Mouse (Mus musculus): ENCODE measurements around the gene Mab21l1. TPM values are rescaled to one million over a fixed set of nuclear protein-coding genes. Genes with fewer than 3 reads are reported as not detected.
A peak's percentile ranks its signal among the peaks of the same experiment; 100 is the strongest.

The Mab21l1 gene
- polyA plus RNA-seq, 1 experiment from 2014 or later, result 85.1 TPM

DNA sequence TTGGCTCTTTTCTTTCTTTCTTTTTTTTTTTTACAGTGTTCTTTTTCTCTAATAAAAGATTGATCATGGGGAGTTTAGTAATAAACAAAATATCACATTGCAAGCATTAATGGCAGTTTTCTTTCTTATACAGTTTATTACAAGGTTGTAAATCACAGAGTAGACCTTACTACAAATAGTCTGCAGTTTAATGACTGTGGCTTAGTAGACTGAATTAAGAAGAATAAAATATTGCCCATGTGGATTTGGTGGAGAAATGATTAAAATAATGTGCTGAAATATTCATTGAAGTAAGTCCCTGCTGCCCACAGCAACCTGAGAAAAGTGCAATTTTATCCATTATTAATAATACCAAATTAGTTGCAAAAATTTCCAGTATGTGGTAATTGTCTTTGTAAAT, 37.3 kb downstream of the Mab21l1 start:
- Histone ChIP-seq H3K4me2 (no peak overlapping the region), H3K9me3 (replicated peaks) (no peaks in the 10 kb centered on the region), H3K36me3 (peaks cover 4% of the 10 kb centered on the region; the same call in 1 of the 2 replicates), H3K9ac (replicated peaks) (no peak overlapping the region), H3K4me1 (peaks cover 4% of the 10 kb centered on the region; the same call in 1 of the 2 replicates), H3K27ac (replicated peaks) (no peak overlapping the region), H3K27me3 (replicated peaks) (no peaks in the 10 kb centered on the region), H3K4me3 (replicated peaks) (no peak overlapping the region)
- ATAC-seq (ENCODE audit: low FRiP score), result peak; percentile 53; the same call in 1 of the 2 replicates

- 37% methylated on average over 3 of the region's 3 CpGs for WGBS
- no peak overlapping the region for H3K9ac ChIP-seq (replicated peaks)
- no peaks in the 10 kb centered on the region for H3K36me3 ChIP-seq
- no peak for ATAC-seq (ENCODE audit: low FRiP score)
- H3K9me3 ChIP-seq (replicated peaks), result no peaks in the 10 kb centered on the region
- H3K4me3 ChIP-seq (replicated peaks), result no peak overlapping the region
- H3K4me1 ChIP-seq, result peaks cover 11% of the 10 kb centered on the region
- H3K27ac ChIP-seq (replicated peaks), result no peak overlapping the region
- no peaks in the 10 kb centered on the region for H3K27me3 ChIP-seq (replicated peaks)
- no peak overlapping the region for H3K4me2 ChIP-seq
These were observed 42.6 kb downstream of the Mab21l1 start for GRCm38 (mm10) chr3:55824864-55825263.

GRCm38 (mm10) chr3:55828481-55829256, 46.4 kb downstream of the Mab21l1 start:
- Histone ChIP-seq H3K4me1 (peaks cover 13% of the 10 kb centered on the region), H3K36me3 (no peaks in the 10 kb centered on the region), H3K9me3 (replicated peaks) (no peaks in the 10 kb centered on the region), H3K4me2 (no peak overlapping the region), H3K27ac (replicated peaks) (peak overlapping the region; percentile 45; the same call in 1 of the 2 replicates), H3K4me3 (replicated peaks) (no peak overlapping the region), H3K9ac (replicated peaks) (no peak overlapping the region), H3K27me3 (replicated peaks) (no peaks in the 10 kb centered on the region)
- ATAC-seq (ENCODE audit: low FRiP score), result peak; percentile 20; the same call in 1 of the 2 replicates
- 33% methylated on average over 10 of the region's 10 CpGs for WGBS

GRCm38 (mm10) chr3:55830226-55830625, 47.9 kb downstream of the Mab21l1 start:
- Histone ChIP-seq H3K4me1 (peaks cover 13% of the 10 kb centered on the region), H3K27ac (replicated peaks) (0 out of 2 replicates have a peak overlapping the region, but pooled peaks have one; percentile 28), H3K36me3 (no peaks in the 10 kb centered on the region), H3K9me3 (replicated peaks) (no peaks in the 10 kb centered on the region), H3K4me3 (replicated peaks) (no peak overlapping the region), H3K9ac (replicated peaks) (no peak overlapping the region), H3K27me3 (replicated peaks) (no peaks in the 10 kb centered on the region), H3K4me2 (no peak overlapping the region)
- ATAC-seq (ENCODE audit: low FRiP score), result peak; percentile 49
- 23% methylated on average over 5 of the region's 5 CpGs for WGBS

Data from neural tube, embryonic 15.5 days (tissue).